ENCODE assay signal across 31 mouse cellular contexts in genomic region chr1:169071366-169071765, GRCm38 (mm10).
"Had no signal": no experiment of that assay in that cellular context is flagged by ENCODE, and none has a peak within 500 bp of the region (broad histone marks: within the 10 kb centered on the region; RNA-seq: fewer than 3 reads in every experiment).

No protein-coding gene starts in this region.

- H3K4me2 ChIP-seq: limb, embryonic 12.5 days; limb, embryonic 13.5 days; limb, embryonic 15.5 days; liver, embryonic 11.5 days; liver, embryonic 12.5 days; liver, embryonic 13.5 days; liver, embryonic 15.5 days; lung, embryonic 14.5 days; lung, embryonic 15.5 days; midbrain, embryonic 12.5 days; midbrain, embryonic 13.5 days; midbrain, embryonic 15.5 days had no signal

- H3K4me1 ChIP-seq: limb, embryonic 10.5 days; limb, embryonic 13.5 days; limb, embryonic 15.5 days; liver, embryonic 12.5 days; liver, embryonic 13.5 days; liver, embryonic 15.5 days; lung, embryonic 15.5 days; megakaryocyte, embryonic 14.5 days; midbrain, embryonic 10.5 days; midbrain, embryonic 12.5 days; midbrain, embryonic 13.5 days had no signal

- H3K9ac ChIP-seq: limb, embryonic 12.5 days; limb, embryonic 13.5 days; limb, embryonic 15.5 days; liver, embryonic 12.5 days; liver, embryonic 13.5 days; liver, embryonic 14.5 days; liver, embryonic 15.5 days; liver, postnatal 0 days; lung, embryonic 14.5 days; lung, embryonic 15.5 days; midbrain, embryonic 12.5 days; midbrain, embryonic 13.5 days; midbrain, embryonic 15.5 days had no signal

- DNase-seq: left cerebral cortex, postnatal 4 days; liver; liver, embryonic 13.5 days; liver, postnatal 0 days; lung, adult 18-20 months; lung, adult 2 months; lung, embryonic 14.5 days; lung, postnatal 10 days; lung, postnatal 14 days; lung, postnatal 36 days; lung, postnatal 4 days; midbrain, embryonic 14.5 days had no signal

- H3K27me3 ChIP-seq: limb, embryonic 12.5 days; limb, embryonic 13.5 days; limb, embryonic 15.5 days; liver, embryonic 12.5 days; liver, embryonic 13.5 days; liver, embryonic 15.5 days; lung, embryonic 15.5 days; megakaryocyte, embryonic 14.5 days; midbrain, embryonic 12.5 days; midbrain, embryonic 13.5 days; midbrain, embryonic 15.5 days had no signal

- H3K36me3 ChIP-seq: limb, embryonic 10.5 days; limb, embryonic 12.5 days; limb, embryonic 13.5 days; limb, embryonic 15.5 days; liver, embryonic 12.5 days; liver, embryonic 13.5 days; liver, embryonic 15.5 days; lung, embryonic 15.5 days; midbrain, embryonic 10.5 days; midbrain, embryonic 12.5 days; midbrain, embryonic 13.5 days; midbrain, embryonic 15.5 days had no signal

- H3K4me3 ChIP-seq: left cerebral cortex, adult 2 months; limb, embryonic 10.5 days; limb, embryonic 12.5 days; limb, embryonic 13.5 days; limb, embryonic 15.5 days; liver, embryonic 12.5 days; liver, embryonic 13.5 days; liver, embryonic 15.5 days; lung, embryonic 15.5 days; megakaryocyte, embryonic 14.5 days; midbrain, embryonic 10.5 days; midbrain, embryonic 12.5 days; midbrain, embryonic 13.5 days; midbrain, embryonic 15.5 days; myocyte had no signal

- H3K27ac ChIP-seq: left cerebral cortex, adult 2 months; limb, embryonic 10.5 days; limb, embryonic 12.5 days; limb, embryonic 13.5 days; limb, embryonic 15.5 days; liver, embryonic 12.5 days; liver, embryonic 13.5 days; liver, embryonic 14.5 days; liver, embryonic 15.5 days; lung, embryonic 15.5 days; macrophage; midbrain, embryonic 10.5 days; midbrain, embryonic 12.5 days; midbrain, embryonic 13.5 days; midbrain, embryonic 15.5 days had no signal

- ATAC-seq: liver, embryonic 12.5 days; liver, postnatal 0 days; lung, postnatal 0 days; midbrain, embryonic 13.5 days; midbrain, embryonic 15.5 days; midbrain, embryonic 16.5 days had no signal

- H3K9me3 ChIP-seq: limb, embryonic 10.5 days; limb, embryonic 12.5 days; limb, embryonic 13.5 days; limb, embryonic 15.5 days; liver, embryonic 12.5 days; liver, embryonic 13.5 days; liver, embryonic 15.5 days; lung, embryonic 15.5 days; megakaryocyte, embryonic 14.5 days; midbrain, embryonic 10.5 days; midbrain, embryonic 12.5 days; midbrain, embryonic 13.5 days; midbrain, embryonic 15.5 days had no signal
